Mouse (Mus musculus) heart, postnatal 10 days (tissue): ENCODE measurements around the gene Camta1. TPM values are rescaled to one million over a fixed set of nuclear protein-coding genes. Genes with fewer than 3 reads are reported as not detected.

Experiments
- DNase-seq, 2 experiments: peaks; one replicate each; pipeline ENCODE4 v3.0.0; 2021
- intact Hi-C: fragments of 180-260 bp; cut with DNase I; formaldehyde crosslinking; loops from one replicate; pipeline ENCODE4 v1.15.1; 2025
- total RNA-seq, 2 experiments: library from RNA; stranded (reverse); gene quantifications; 2 replicates each; pipeline ENCODE4 v1.2.3; 2021

Camta1 gene
- total RNA-seq, 2 experiments from 2014 or later, result 180 to 183 TPM

DNA sequence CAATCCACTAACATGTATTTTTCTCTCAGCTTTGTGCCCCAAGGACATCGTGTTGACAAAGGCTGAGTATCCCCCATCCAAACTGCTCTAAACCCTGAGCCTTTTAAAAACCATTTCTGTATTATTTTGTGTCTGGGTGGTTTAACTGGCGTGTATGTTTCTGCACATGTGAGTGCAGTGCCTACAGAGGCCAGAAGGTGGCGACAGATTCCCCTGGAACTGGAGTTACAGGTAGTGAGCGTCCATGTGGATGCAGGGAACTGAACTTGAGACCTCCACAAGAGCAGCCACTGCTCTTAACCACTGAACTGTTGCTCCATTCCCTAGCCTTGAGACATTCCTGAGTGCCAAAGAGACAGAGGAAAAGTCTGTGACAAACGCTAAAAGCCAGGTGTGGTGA lies 621.2 kb downstream of the Camta1 start:
- DNase-seq, result no peak
- intact Hi-C loops, result no loop called here

DNA sequence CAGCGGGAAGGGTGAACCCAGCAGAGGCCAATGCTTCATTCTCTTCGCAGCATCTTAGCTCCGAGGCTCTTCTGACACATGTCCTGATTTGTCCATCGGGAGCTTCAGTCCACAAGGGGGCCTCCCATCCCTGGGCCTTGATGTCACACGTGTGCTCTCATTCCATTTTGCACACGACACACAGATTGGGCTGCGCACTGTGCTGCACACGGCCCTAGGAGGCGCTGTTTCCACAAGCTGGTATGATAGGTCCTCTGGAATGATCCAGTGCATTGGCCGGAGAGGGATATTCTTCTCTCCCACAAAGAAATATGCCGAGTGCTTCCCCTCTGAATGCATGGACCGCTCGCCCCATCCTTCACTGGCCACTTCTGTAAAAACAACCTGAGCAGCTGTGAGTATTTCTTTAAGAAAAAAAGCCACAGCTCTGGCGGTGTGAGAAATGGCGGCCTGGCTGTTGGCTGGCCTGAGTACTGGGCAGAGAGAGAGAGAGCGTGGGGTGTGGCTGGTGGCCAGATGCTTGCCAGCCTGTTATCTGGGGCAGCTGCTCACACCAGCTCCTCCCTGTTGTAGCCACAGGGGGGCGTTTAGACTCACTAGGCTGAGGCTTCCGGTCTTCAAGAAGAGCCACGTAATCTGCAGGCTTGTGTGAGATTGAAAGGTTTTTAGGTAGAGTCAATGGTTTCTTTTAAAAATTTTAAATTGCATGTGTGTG lies 622.5 kb downstream of the Camta1 start:
- DNase-seq, result peak; percentile 52 to 55
- intact Hi-C loops, result no loop called here

DNA sequence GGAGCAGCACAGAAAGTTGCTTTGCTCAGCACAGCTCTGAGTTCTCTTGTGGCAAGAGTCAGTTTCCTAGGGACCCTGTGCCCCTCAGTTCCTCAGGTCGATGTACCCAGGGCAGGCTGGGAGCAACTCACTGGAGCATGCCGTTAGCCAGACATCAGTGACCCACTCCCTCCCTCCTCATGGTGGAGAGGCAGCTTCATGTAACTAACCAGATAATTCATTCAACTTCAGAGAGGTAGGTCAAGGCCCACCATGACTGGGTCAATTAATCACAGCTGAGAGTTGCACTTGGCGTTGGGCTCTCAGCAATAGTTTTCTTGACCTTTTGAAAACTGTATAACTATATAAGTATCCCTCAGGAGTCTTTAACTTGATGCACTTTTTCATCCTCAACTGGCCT lies 624.2 kb downstream of the Camta1 start:
- intact Hi-C loops, result no loop called here
- DNase-seq, result no peak

DNA sequence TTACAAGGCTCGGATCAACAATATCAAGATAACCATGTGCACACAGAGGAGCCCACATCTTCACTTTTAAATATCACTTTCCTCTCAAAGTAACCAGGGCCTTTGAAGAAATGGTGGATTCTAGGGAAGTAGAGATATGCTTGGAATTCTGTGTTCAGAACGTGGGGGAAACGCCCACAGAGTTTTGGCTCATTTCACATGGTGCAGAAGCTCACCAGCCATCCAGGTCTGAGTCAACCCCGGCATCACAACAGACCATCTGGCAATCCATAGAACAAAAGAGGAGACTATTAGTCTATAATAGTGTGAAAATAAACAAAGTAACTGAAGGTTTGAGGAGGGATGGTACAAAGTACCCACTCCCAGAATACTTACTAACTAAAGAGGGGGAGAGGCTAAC lies 626.7 kb downstream of the Camta1 start:
- intact Hi-C loops, result no loop called here
- DNase-seq, result no peak

DNA sequence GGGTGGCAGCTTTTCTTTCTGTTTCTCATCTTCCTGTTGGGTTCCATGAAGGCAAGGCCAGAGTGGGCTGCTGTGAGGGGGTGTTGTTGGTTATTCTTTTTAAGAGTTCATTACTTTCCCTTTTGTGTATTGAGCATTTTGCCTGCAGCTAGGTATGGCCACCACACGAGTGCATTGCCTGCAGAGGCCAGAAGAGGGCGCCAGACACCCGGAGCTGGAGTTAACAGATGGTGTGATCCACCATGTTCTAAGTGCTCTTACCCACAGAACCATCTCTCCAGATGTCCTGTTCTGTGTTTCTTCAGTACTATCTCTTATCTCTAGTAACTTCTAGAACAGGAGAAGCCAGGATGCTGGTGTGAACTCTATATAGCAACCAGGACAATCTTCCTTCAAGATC lies 629.6 kb downstream of the Camta1 start:
- DNase-seq, result no peak
- intact Hi-C loops, result no loop called here

DNA sequence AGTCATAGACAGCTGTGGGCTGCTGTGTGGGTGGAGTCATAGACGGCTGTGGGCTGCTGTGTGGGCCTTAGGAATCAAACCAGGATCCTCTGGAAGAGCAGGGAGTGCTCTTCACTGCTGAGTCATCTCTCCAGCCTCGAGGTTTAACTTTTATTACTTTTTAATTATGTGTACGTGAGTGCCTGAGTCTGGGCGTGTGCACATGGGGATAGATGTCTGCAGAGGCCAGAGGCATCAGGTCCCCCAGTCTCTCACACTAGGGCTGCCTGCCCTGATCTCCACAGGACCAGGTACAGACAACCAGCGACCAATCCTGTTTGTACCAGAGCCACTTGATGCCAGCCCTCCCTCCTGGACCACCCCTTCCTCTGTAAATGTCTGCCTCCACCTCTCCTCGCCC lies 632.6 kb downstream of the Camta1 start:
- intact Hi-C loops, result no loop called here

DNA sequence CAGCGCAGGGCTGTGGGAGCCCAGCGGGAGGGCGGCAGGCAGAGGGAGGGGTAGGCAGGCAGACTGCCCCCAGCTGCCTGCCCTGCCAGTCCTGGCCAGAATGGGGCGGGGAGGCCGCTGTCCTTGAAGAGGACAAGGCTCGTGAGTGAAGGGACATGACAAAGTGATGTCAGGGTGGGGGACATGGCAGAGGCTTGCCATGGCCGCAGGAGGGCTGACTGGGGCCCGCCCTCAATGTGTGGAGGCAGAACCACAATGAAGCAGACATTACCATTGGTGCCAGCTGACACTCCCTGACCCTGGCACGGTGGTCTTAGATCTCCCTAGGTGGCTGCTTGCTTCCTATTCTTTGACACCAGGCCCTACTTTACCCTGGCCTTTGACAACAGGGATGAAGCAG lies 635.2 kb downstream of the Camta1 start:
- intact Hi-C loops, result no loop called here
- DNase-seq, result no peak

More for the DNA sequence above, 632.6 kb downstream of the Camta1 start:
- no peak for DNase-seq

DNA sequence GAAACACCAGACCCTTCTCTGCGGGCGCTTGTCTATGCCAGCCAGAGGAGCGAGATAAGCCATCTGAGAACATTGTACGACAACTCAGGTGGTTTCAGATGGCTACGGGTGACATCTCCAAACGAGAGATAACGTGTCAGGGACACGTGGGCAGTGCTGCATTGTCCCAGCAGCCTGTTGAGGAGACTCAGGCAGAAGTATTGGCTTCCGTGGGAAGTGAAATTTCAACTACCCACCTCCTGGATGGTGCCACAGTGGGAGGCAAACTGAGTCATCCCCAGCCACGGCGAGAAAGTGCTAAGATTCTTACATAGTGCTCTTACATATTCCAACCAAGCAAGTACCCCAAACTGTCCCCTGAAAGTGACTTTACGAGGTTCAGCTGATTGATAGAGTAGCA lies 637.7 kb downstream of the Camta1 start:
- DNase-seq, result no peak
- intact Hi-C loops, result no loop called here

DNA sequence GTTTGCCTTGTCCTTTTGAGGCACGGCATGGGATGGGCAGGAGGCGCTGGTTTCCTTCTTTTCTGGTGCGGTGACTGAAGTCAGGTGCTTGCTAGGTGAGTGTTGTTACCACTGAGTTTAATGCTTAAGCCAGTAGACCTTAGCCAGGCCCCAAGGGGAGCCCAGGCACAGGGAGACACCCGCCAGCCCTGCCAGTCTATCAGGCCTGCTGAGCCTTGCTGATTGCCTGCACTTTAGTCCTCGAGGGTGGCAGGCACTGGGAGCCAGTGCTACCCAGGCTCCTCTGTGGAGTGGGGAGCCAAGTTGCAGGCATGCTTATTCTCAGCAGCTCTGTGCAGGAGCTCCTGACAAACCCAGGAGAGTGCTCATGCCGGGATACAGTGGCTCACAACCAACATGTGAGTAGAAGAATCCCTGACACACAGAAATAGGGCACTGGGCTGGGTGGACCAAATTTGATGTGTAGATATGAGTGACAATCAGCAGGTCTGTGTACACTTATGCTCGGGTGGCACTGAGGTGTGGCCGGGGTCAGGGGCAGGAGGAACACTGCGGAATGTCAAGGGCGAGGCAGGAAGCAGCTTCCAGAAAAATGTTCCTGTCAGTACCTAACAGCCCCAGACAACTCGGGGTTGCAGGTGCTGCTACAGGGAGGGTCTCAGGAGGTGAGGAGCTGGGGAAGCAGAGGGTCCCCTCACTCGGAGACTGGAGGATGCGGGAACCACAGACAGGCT lies 638.2 kb downstream of the Camta1 start:
- no peak for DNase-seq
- intact Hi-C loops, result no loop called here

DNA sequence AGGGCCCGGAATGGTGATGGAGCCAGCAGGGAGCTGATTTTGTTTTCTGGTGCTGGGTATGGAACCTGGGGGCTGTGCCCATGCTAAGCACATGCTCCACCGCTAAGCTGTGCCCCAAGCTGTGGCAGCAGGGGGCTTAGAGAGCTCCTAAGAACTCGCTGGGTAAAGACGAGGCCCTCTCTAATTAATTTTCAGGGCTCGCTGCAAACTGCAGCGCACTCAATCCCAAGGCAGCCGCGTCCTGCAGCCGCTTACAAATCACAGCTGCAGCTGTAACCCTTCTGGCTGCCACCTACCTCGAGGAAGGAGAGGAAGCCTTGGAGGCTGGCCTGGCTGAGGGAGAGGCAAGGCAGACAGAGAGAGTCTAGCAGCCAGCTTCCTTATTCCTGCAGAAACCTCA lies 639.0 kb downstream of the Camta1 start:
- intact Hi-C loops, result no loop called here
- no peak for DNase-seq

DNA sequence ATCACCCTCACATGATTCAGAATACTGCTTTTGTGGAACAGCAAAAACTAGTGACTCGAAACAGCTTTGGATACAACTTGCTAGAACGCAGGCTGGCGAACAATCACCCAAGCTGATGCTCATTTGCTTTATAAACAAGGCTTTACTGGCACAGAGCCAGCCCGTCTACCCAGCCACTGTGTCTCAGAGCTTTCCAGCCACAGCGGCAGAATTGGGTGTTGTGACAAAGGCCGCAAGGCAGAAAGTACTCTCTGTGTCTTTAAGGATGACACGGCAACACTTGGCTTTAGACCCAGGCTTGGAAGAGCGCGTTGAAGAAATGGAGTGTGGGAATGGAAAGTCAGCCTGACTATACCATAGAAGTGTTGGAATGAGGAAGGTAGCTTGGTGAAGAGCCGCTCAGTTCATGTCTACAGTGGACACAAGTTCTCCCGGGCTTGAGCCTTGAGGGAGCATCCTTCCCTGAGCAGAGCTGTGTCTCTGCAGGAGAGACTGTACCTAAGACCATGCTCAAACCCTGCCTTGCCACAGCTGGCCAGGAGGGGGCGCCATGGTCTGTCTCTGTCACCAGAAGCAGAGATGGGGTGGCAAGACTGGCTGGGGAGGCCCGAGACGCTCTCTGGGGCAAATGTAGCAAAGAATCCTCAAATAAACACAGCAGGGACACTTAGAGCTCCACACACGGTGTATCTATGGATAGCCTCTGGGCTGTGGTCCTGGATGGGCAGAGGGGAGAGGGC lies 645.0 kb downstream of the Camta1 start:
- intact Hi-C loops, result no loop called here
- no peak for DNase-seq

DNA sequence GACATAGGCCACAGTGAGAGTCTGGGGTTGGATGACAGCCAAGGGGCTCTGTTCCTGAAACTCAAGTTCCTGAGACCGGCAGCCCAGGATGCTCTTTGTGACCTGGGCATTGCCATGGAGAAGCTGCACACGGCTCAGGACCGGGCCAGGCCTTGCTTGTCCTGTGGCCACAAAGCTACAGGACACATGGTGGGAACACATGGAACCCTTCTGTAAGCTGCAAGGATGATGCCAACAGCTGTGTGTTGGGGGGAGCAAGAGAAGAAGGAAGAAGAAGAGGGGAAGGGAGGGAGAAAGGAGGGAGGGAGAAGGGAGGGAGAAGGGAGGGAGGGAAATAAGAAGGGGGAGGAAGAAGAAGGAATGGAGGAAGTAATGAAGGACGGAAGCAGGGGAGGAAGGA lies 645.8 kb downstream of the Camta1 start:
- intact Hi-C loops, result no loop called here
- no peak for DNase-seq

DNA sequence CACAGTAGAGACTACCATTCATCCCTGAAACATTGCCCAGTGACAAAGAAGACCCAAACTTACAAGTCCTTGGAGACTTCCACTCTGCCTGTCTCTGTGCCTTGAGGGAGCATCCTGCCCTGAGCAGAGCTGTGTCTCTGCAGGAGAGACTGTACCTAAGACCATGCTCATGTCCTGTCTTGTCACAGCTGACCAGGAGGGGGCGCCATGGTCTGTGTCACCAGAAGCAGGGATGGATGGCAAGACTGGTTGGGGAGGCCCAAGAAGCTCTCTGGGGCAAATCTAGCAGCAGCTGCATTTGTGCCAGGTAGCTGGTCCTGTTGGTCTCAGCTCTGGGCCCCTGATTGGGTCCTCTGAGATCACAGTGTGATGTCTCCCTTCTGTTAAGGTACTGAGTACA lies 646.5 kb downstream of the Camta1 start:
- intact Hi-C loops, result no loop called here
- no peak for DNase-seq

DNA sequence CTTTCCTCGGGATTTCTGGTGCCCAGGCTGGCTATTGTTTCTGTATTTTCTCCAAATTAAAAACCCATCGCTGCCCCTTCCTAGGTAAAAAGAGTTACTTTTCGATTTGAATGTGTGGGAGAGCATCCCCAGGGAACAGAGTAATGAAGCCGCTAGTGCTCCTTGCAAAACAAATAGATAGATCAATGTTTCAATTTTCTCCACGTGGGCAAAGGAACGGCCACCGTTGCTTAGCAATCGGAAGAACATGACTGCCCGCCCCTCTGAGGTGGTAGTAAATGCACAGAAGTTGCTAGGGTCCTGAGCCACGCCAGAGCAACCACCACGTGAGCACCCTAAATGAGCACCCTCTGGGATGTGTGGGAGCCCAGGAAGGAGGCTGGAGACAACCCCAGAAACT lies 648.2 kb downstream of the Camta1 start:
- no peak for DNase-seq
- intact Hi-C loops, result no loop called here

DNA sequence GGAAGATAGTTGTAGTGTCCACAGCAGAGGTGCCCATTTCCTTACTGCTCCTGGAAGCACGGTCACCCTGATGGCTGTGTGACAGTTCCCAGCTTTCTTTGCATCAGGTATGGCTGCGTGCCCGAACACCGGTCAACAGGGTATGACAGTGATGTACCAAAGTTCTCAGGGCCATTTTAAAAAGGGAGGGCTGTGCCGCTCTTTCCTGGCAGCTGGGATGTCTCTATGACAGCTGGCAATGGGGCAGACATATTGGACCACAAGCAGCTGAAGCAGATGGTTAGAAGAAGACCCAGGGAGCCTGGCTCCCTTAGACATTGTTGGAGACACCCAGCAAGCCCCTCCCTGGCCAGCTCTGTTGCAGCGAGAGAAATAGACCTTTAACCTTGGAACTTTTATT lies 649.7 kb downstream of the Camta1 start:
- DNase-seq, result no peak
- intact Hi-C loops, result no loop called here

DNA sequence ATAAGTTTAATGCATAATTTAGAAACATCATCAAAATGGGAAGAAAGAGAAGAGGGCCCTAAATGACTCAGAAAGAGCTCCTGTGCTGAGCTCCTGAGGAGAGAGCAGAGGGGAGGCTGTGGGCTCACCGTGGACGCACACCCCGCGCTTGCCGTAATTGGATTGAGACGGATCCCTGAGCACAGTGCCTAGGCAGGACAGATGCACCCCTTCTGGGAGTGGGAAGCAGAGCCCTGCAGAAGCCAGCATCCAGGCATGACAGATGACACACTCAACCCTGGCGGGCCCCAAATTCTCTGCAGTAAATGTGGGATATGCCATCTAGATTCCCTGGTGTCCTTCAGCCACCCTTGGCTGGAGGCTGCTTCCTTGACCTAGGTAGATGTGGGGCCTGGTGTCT lies 654.1 kb downstream of the Camta1 start:
- intact Hi-C loops, result no loop called here
- DNase-seq, result no peak

DNA sequence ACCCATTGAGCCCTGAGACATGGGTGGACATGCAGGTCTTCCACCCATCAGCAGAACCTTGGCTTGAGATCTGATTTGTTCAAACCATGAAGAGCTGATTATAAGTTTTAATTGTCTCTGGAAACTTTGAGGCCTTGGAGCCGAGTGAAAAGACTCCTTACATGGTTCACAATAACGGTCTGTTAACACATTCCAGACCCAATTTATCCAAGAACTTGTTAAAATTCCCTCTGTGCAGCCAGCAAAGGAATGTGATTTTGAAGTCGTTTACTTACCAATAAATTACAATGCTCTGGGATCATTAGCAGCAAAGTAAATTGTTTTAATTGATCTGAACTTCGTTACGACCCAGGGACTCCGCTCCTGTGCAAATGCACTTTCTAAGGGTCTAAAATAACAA lies 658.8 kb downstream of the Camta1 start:
- intact Hi-C loops, result no loop called here

DNA sequence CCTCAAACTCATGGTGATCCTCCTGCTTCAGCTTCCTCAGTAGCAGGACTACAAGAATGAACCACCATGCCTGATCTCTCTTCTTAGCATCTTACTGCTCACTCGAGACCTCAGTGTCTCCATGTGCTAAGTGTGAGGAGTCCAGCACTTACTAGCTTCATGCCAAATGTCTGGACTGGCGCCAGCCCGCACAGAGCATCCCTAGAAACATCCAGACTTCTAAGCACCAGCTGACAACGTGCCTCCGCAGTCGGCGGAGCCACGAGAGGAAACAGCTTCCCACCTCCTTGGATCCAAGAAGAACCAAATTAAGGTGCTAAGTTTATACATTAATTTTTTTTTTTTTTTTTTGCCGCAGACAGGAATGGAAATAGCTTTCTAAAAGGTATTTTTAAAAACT lies 661.4 kb downstream of the Camta1 start:
- intact Hi-C loops, result no loop called here
- DNase-seq, result no peak

More for the DNA sequence above, 658.8 kb downstream of the Camta1 start:
- no peak for DNase-seq

DNA sequence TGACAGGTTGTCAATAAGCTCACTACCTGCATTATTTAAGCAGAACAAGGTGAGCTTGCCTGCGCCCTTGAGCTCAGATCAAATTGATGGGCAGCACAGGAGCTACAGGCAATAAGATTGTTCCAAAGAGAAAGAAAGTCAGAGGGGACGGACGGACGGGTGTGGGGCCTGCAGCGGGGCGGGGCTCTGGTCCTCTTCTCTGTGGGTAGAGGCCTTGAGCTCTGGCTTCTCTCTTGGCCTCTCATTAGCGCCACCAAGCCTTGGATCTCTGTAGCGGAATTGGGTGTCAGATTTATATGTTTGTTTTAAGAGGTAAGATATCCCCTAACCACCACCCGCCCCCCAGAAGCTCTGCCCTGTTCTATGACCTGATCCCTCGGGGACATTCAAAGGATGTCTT lies 666.5 kb downstream of the Camta1 start:
- intact Hi-C loops, result no loop called here
- DNase-seq, result no peak

DNA sequence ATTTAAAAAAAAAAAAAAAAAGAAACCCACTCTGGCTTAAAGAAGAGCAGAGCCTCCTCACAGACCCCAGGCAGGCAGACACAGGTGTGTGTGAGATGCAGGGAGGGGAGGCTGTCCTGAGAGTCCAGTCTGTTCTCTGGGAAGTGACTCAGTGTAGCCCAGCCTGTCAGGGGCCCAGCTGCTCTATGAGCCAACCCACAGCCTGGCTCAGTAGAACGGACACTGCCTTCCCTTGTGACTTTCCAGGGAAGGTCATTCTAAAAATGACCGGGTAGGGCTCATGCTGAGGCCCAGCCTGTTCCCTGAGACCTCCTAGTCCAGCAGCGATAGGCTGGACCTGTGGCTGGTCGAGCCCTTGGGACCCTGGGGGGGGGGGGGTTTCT lies 667.0 kb downstream of the Camta1 start:
- DNase-seq, result peak; percentile 32 to 52
- intact Hi-C loops, result no loop called here

DNA sequence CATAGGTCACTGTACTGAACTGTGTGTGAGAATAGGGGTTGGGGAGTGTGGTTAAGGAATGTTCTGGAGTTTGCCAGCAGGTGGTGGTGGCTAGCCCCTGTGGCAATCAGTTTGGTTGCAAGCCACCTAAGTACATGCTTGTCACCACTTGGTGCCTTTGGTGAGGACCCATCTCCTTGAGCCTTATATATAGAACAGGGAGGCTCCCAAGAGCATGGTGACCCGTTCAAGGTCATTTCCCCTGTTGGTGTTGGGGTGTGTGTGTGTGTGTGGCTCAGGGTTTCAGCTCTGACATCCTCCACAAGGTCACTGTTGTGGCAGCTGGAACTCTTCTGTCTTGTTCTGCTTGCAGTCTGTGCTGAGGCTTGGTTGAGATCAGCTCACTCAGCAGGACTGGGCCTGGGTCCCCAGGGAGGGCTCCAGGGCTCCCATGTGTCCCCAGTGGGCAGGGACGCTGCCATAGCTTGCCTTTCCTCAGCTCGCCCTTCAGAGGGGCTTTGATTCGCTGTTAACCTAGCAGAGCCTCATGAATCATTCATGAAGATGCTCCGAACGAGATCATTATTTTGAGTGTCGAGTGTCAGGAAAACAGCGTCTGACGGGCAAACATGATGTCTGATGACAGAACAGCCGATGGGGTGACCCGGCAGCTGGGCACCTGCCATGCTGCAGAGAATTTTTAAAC lies 667.5 kb downstream of the Camta1 start:
- intact Hi-C loops, result no loop called here
- DNase-seq, result peak in 1 of 2 experiments; percentile 10
